Comparison of ENCODE assay signal across 8 mouse cellular contexts in the genomic region with DNA sequence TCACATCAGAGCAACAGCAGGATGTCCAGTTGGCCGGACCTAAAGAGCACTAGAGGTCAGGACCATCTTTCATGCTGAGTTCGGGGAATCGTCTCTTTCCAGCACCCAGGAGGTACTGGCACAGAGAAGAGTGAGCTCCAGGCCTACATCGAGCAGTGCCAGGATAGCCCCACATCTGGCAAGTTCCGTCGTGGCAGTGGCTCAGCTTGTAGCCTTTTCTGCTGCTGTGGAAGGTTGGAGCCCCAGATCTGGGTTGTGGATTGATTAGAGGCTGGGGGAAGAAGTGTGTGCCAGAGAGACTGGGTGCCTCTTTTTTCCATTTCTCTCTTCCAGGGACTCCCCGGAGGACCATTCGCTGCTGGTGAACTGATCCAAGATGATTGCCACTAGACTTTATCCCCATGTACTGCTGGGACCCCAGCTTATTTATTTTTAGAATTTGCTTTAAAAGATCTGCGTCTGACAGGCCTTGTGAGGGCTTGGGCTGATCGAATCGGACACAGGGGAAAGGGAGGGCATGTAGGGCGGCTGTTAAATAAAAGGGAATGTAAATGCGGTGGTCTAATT. TPM values are rescaled to one million over a fixed set of nuclear protein-coding genes. Genes with fewer than 3 reads are reported as not detected.
DNase-seq lines count a peak whose midpoint lies in the region; ATAC-seq and TF ChIP-seq lines count a peak whose summit lies in the region.

No protein-coding gene starts in this region.

- H3K9me3 ChIP-seq in erythroblast, embryonic 14.5 days (ENCODE audit: control insufficient read depth, low read length), result no peaks in the 10 kb centered on the region
- no peaks in the 10 kb centered on the region for H3K9me3 ChIP-seq in hindbrain, embryonic 12.5 days (replicated peaks)
- H3K9me3 ChIP-seq in liver, postnatal 0 days (ENCODE audit: low read length), result no peaks in the 10 kb centered on the region

- WGBS in hindbrain, embryonic 12.5 days, result 35% methylated on average over 13 of the region's 13 CpGs
- 33% methylated on average over 13 of the region's 13 CpGs for WGBS in liver, postnatal 0 days (ENCODE audit: insufficient replicate concordance)

- DNase-seq in brain, adult 2 months (ENCODE audit: low read depth, low spot score), result peak; percentile 18
- no peak for DNase-seq in liver, postnatal 0 days
- no peak for DNase-seq in frontal cortex, postnatal 36 days (ENCODE audit: low spot score in 2 of 2)
- DNase-seq in ovary, postnatal 14 days (ENCODE audit: low spot score), result no peak
- no peak for DNase-seq in embryo, embryonic 10 days (ENCODE audit: low spot score)

- H3K4me2 ChIP-seq in hindbrain, embryonic 12.5 days (replicated peaks), result peak overlapping the region; percentile 94
- H3K4me2 ChIP-seq in liver, postnatal 0 days (ENCODE audit: low read depth, low read length), result peak overlapping the region; percentile 90

- H3K27me3 ChIP-seq in erythroblast, embryonic 14.5 days (ENCODE audit: control insufficient read depth), result no peaks in the 10 kb centered on the region
- no peaks in the 10 kb centered on the region for H3K27me3 ChIP-seq in hindbrain, embryonic 12.5 days
- H3K27me3 ChIP-seq in liver, postnatal 0 days (ENCODE audit: insufficient read depth, low read length), result no peaks in the 10 kb centered on the region

- TF ChIP-seq CTCF in liver, postnatal 0 days (IDR thresholded peaks at IDR 0.05; ENCODE audit: low read depth), result no peak

- peaks cover 52% of the 10 kb centered on the region for H3K4me1 ChIP-seq in erythroblast, embryonic 14.5 days (ENCODE audit: control insufficient read depth)
- H3K4me1 ChIP-seq in hindbrain, embryonic 12.5 days, result peaks cover 5% of the 10 kb centered on the region
- H3K4me1 ChIP-seq in liver, postnatal 0 days (ENCODE audit: insufficient read depth), result peaks cover 10% of the 10 kb centered on the region

- H3K27ac ChIP-seq in hindbrain, embryonic 12.5 days, result peak overlapping the region; percentile 50
- peak overlapping the region; percentile 76; the same call in 1 of the 2 replicates for H3K27ac ChIP-seq in liver, postnatal 0 days (ENCODE audit: low read depth)

- H3K36me3 ChIP-seq in erythroblast, embryonic 14.5 days (ENCODE audit: control insufficient read depth), result peaks cover 54% of the 10 kb centered on the region
- H3K36me3 ChIP-seq in hindbrain, embryonic 12.5 days, result peaks cover 38% of the 10 kb centered on the region
- peaks cover 20% of the 10 kb centered on the region for H3K36me3 ChIP-seq in liver, postnatal 0 days (replicated peaks; ENCODE audit: insufficient read depth, low read length)

- peak overlapping the region; percentile 69; the same call in 1 of the 2 replicates for H3K9ac ChIP-seq in hindbrain, embryonic 12.5 days
- peak overlapping the region; percentile 78 for H3K9ac ChIP-seq in liver, postnatal 0 days (replicated peaks)

- no peak for ATAC-seq in erythroblast, adult 5-6 weeks (replicated peaks; ENCODE audit: low FRiP score, poor library complexity, severe bottlenecking)
- ATAC-seq in hindbrain, embryonic 12.5 days (ENCODE audit: low FRiP score), result no peak
- ATAC-seq in liver, postnatal 0 days, result no peak

- no peak for TF ChIP-seq EP300 in liver, postnatal 0 days (IDR thresholded peaks at IDR 0.05; ENCODE audit: low read depth)

- peak overlapping the region; percentile 86 for H3K4me3 ChIP-seq in erythroblast, embryonic 14.5 days (replicated peaks)
- peak overlapping the region; percentile 52 for H3K4me3 ChIP-seq in hindbrain, embryonic 12.5 days
- H3K4me3 ChIP-seq in liver, postnatal 0 days (ENCODE audit: low read depth, low read length), result peak overlapping the region; percentile 74

RNA-seq across cellular contexts. Expression of a gene that starts 0.4 kb away (rescaled TPM):
- 1.7 and 1.9 TPM in 2 replicates for polyA plus RNA-seq in erythroblast, embryonic 14.5 days (2012)
- 40.9 and 43.5 TPM in 2 replicates for total RNA-seq in erythroblast, adult 5-6 weeks (2015; ENCODE audit: low replicate concordance)
- 61.4 and 77.4 TPM in 2 replicates for total RNA-seq in erythroblast, adult 5-6 weeks (2017; ENCODE audit: low replicate concordance)
- 32.6 and 38.9 TPM in 2 replicates for polyA plus RNA-seq in hindbrain, embryonic 12.5 days (2016; fragmentation: Nextera tagmentation; extraction: Ambion mirVana)
- 6.4 TPM in 2 replicates for polyA plus RNA-seq in liver, postnatal 0 days (2015; fragmentation: Nextera tagmentation; extraction: Ambion mirVana)

RNA-seq across cellular contexts. Expression of a gene that starts 14.5 kb away (rescaled TPM):
- polyA plus RNA-seq in erythroblast, embryonic 14.5 days (2012), result 10.0 and 15.4 TPM in 2 replicates
- 20.2 and 33.6 TPM in 2 replicates for total RNA-seq in erythroblast, adult 5-6 weeks (2015; ENCODE audit: low replicate concordance)
- 32.5 and 75.4 TPM in 2 replicates for total RNA-seq in erythroblast, adult 5-6 weeks (2017; ENCODE audit: low replicate concordance)
- polyA plus RNA-seq in hindbrain, embryonic 12.5 days (2016; fragmentation: Nextera tagmentation; extraction: Ambion mirVana), result 79.5 and 83.2 TPM in 2 replicates
- 19.9 and 20.6 TPM in 2 replicates for polyA plus RNA-seq in liver, postnatal 0 days (2015; fragmentation: Nextera tagmentation; extraction: Ambion mirVana)

RNA-seq across cellular contexts. Expression of a gene that starts 21.8 kb away (rescaled TPM):
- polyA plus RNA-seq in erythroblast, embryonic 14.5 days (2012), result 0.07 and 0.20 TPM in 2 replicates
- 2.1 and 3.8 TPM in 2 replicates for total RNA-seq in erythroblast, adult 5-6 weeks (2015; ENCODE audit: low replicate concordance)
- total RNA-seq in erythroblast, adult 5-6 weeks (2017; ENCODE audit: low replicate concordance), result 0.17 and 1.1 TPM in 2 replicates
- polyA plus RNA-seq in hindbrain, embryonic 12.5 days (2016; fragmentation: Nextera tagmentation; extraction: Ambion mirVana), result 77.9 and 79.9 TPM in 2 replicates
- polyA plus RNA-seq in liver, postnatal 0 days (2015; fragmentation: Nextera tagmentation; extraction: Ambion mirVana), result 4.9 and 6.3 TPM in 2 replicates

RNA-seq across cellular contexts. Expression of a gene that starts 44.1 kb away (rescaled TPM):
- not detected in 2 replicates for polyA plus RNA-seq in erythroblast, embryonic 14.5 days (2012)
- not detected in 2 replicates for total RNA-seq in erythroblast, adult 5-6 weeks (2015; ENCODE audit: low replicate concordance)
- total RNA-seq in erythroblast, adult 5-6 weeks (2017; ENCODE audit: low replicate concordance), result not detected in 2 replicates
- not detected in 2 replicates for polyA plus RNA-seq in hindbrain, embryonic 12.5 days (2016; fragmentation: Nextera tagmentation; extraction: Ambion mirVana)
- not detected in 2 replicates for polyA plus RNA-seq in liver, postnatal 0 days (2015; fragmentation: Nextera tagmentation; extraction: Ambion mirVana)

RNA-seq across cellular contexts. Expression of a gene that starts 47.3 kb away (rescaled TPM):
- polyA plus RNA-seq in erythroblast, embryonic 14.5 days (2012), result 0.06 TPM in 1 of 2 replicates, not detected in the other
- total RNA-seq in erythroblast, adult 5-6 weeks (2015; ENCODE audit: low replicate concordance), result 9.2 TPM in 1 of 2 replicates, not detected in the other
- total RNA-seq in erythroblast, adult 5-6 weeks (2017; ENCODE audit: low replicate concordance), result 0.09 and 0.28 TPM in 2 replicates
- polyA plus RNA-seq in hindbrain, embryonic 12.5 days (2016; fragmentation: Nextera tagmentation; extraction: Ambion mirVana), result 3.7 and 4.3 TPM in 2 replicates
- 14.8 and 14.9 TPM in 2 replicates for polyA plus RNA-seq in liver, postnatal 0 days (2015; fragmentation: Nextera tagmentation; extraction: Ambion mirVana)

Comparison
In these comparisons a context has a peak if more than half of its experiments do, and no peak if none do; other contexts are left out.
1. RNA of a gene that starts 21.8 kb away (polyA plus RNA-seq): 77.9 to 79.9 TPM in hindbrain, embryonic 12.5 days; 4.9 to 6.3 TPM in liver, postnatal 0 days and 0.07 to 0.20 TPM in erythroblast, embryonic 14.5 days; every median in the first group is over 10 times any median in the second.
2. Peak in every context shown above with its lines, with median percentiles within 50 percentile points of each other: H3K4me3 ChIP-seq.